Mouse (Mus musculus) C2C12 (cell line): ENCODE results near the gene Gm37240.

ENCODE experiments used
- CEBPB ChIP-seq: IDR thresholded peaks from one replicate; pipeline ENCODE4 v1.6.1; 2011; ENCODE audit warnings: low read depth, mild to moderate bottlenecking, control low read depth, moderate library complexity
- CTCF ChIP-seq: IDR thresholded peaks from one replicate; pipeline ENCODE4 v1.5.1; 2011; ENCODE audit not compliant: control insufficient read depth, insufficient read depth, insufficient read length
- MAX ChIP-seq: IDR thresholded peaks from one replicate; pipeline ENCODE4 v1.6.1; 2011; ENCODE audit warnings: mild to moderate bottlenecking, control low read depth
- MYOD1 ChIP-seq: IDR thresholded peaks from one replicate; pipeline ENCODE4 v1.6.1; 2011; ENCODE audit warnings: low read depth; ENCODE audit not compliant: control insufficient read depth, insufficient read length
- MYOG ChIP-seq: IDR thresholded peaks from one replicate; pipeline ENCODE4 v1.6.1; 2011; ENCODE audit not compliant: control insufficient read depth, insufficient read length; ENCODE audit errors: extremely low read depth
- USF1 ChIP-seq: IDR thresholded peaks from one replicate; pipeline ENCODE4 v1.6.1; 2011; ENCODE audit warnings: low read depth, mild to moderate bottlenecking, control low read depth, moderate library complexity

DNA sequence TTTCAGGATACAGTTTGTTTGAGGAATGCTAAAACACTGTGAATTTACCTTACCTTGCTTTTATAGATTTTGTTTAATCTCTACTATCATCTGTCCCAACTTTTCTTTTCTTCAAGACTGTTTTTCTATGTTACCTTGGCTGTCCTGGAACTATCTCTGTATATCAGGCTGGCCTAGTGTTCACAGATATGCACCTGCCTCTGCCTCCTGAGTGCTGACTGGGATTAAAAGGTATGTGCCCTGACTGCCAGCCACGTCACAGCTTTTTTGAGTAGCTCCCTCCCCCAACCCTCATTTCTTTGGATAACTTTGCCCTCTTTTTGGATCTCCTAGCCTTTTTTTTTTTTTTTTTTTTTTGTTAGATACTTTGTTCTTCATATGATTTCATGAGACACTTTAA is 1070.4 kb downstream of the Gm37240 start:
- TF ChIP-seq CTCF (no peak), MAX (no peak), USF1 (no peak), CEBPB (no peak), MYOD1 (no peak), MYOG (no peak)
